Mouse (Mus musculus): ENCODE data around the gene Olfr1475. TPM values are rescaled to one million over a fixed set of nuclear protein-coding genes. Genes with fewer than 3 reads are reported as not detected.
"Not testable (repeated sequence)": the region's sequence is repeated elsewhere in the genome, so short reads cannot be mapped to it uniquely, and the experiment has no call there.

The Olfr1475 gene
- not detected in 2 replicates for polyA plus RNA-seq (2012; rRNA removed)

DNA sequence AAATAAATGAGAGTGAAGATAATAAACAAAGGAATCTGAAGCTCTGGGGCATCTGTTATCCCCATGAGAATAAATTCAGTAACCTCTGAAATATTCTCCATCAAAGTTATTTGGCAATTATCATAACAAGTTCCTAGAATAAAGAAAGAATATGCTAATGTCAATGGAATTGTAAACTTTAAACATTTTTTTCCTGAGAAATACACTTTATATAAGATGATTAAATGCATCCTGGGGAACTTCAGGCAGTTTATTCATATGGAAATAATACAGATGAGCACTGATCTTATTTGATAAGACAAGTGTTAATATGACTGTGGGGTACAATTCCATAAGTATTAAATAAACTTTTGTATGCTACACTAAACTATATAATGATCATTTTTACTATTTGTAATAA lies at the start of gene Olfr1475:
Gene Olfr1475, minus strand, starts transcription at position 101 of the 400 bp plus-strand sequence.
- Histone ChIP-seq H3K27me3 (ENCODE audit: control insufficient read depth, insufficient read depth, low read length) (no peaks in the 10 kb centered on the region), H3K36me3 (ENCODE audit: control insufficient read depth, insufficient read depth, low read length) (no peaks in the 10 kb centered on the region), H3K27ac (ENCODE audit: control insufficient read depth, insufficient read depth, low read depth, low read length) (no peak within 1 kb of the TSS), H3K4me1 (ENCODE audit: control insufficient read depth, insufficient read depth, low read length) (no peaks in the 10 kb centered on the region), H3K4me3 (ENCODE audit: control insufficient read depth, low read depth, low read length) (no peak within 1 kb of the TSS)
- no peak for TF ChIP-seq CTCF (IDR thresholded peaks at IDR 0.05; ENCODE audit: control insufficient read depth, insufficient read depth, insufficient replicate concordance, low read depth, low read length)
- TF ChIP-seq POLR2A (IDR thresholded peaks at IDR 0.05; ENCODE audit: control insufficient read depth, low read depth, low read length): no peak

- H3K4me1 ChIP-seq (ENCODE audit: control insufficient read depth, insufficient read depth, low read length): no peaks in the 10 kb centered on the region
- TF ChIP-seq POLR2A (IDR thresholded peaks at IDR 0.05; ENCODE audit: control insufficient read depth, low read depth, low read length) (no peak), CTCF (IDR thresholded peaks at IDR 0.05; ENCODE audit: control insufficient read depth, insufficient read depth, insufficient replicate concordance, low read depth, low read length) (no peak)
- H3K27me3 ChIP-seq (ENCODE audit: control insufficient read depth, insufficient read depth, low read length): no peaks in the 10 kb centered on the region
- no peak within 1 kb of the TSS for H3K4me3 ChIP-seq (ENCODE audit: control insufficient read depth, low read depth, low read length)
- no peaks in the 10 kb centered on the region for H3K36me3 ChIP-seq (ENCODE audit: control insufficient read depth, insufficient read depth, low read length)
- H3K27ac ChIP-seq (ENCODE audit: control insufficient read depth, insufficient read depth, low read depth, low read length): no peak within 1 kb of the TSS
These were observed 47.6 kb upstream of the Olfr1475 start, which contains the start of gene Olfr1480 for GRCm38 (mm10) chr19:13527613-13528012. Olfr1480 (plus strand) TSS chr19:13527913.

DNA sequence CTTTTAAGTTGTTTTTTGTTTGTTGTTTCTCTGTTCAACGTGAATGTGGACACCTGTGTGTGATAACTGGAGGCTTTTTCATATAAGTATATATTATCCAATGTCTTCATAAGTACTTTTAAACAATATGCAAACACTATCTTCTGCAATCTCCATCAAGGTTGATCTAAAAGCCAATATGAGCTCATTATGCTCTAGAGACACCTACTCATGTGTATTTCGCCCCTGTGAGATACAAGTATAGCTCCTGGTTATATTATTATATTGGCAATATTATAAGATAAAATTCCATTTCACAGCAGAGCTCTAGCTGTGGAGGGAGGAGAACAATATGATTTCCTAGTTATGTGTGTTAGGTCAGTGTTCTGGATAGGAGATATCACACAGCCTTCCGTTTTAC lies 20.2 kb upstream of the Olfr1475 start, which contains the start of gene Olfr1477:
Gene Olfr1477, plus strand, starts transcription at position 301 of the 400 bp plus-strand sequence.
- Histone ChIP-seq H3K36me3 (ENCODE audit: control insufficient read depth, insufficient read depth, low read length) (no peaks in the 10 kb centered on the region), H3K27ac (ENCODE audit: control insufficient read depth, insufficient read depth, low read depth, low read length) (no peak within 1 kb of the TSS), H3K4me3 (ENCODE audit: control insufficient read depth, low read depth, low read length) (no peak within 1 kb of the TSS), H3K4me1 (ENCODE audit: control insufficient read depth, insufficient read depth, low read length) (no peaks in the 10 kb centered on the region), H3K27me3 (ENCODE audit: control insufficient read depth, insufficient read depth, low read length) (no peaks in the 10 kb centered on the region)
- TF ChIP-seq CTCF (IDR thresholded peaks at IDR 0.05; ENCODE audit: control insufficient read depth, insufficient read depth, insufficient replicate concordance, low read depth, low read length): no peak
- TF ChIP-seq POLR2A (IDR thresholded peaks at IDR 0.05; ENCODE audit: control insufficient read depth, low read depth, low read length): no peak

DNA sequence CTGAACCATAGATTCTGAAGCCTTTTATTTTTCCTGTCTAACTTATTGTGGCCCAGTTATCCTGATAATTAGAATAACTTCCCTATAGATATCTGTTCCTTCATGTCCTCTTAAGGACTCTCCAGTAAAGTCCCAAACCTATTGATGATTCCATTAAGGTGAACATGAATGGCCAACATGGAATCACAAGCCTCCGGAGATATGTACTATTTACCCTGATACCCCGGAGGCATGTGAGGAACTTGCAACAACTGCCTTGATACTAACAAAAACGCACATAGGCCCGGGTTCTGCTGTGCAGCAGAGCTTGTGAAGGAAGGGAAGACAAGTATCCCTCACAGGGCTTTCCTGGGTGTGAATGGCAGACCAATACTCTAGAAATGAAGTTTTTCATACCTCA lies 10.7 kb downstream of the Olfr1475 start, which contains the start of gene Olfr1474:
Gene Olfr1474, plus strand, starts transcription at position 301 of the 400 bp plus-strand sequence.
- H3K27me3 ChIP-seq (ENCODE audit: control insufficient read depth, insufficient read depth, low read length); H3K27ac ChIP-seq (ENCODE audit: control insufficient read depth, insufficient read depth, low read depth, low read length); H3K4me3 ChIP-seq (ENCODE audit: control insufficient read depth, low read depth, low read length); H3K36me3 ChIP-seq (ENCODE audit: control insufficient read depth, insufficient read depth, low read length); H3K4me1 ChIP-seq (ENCODE audit: control insufficient read depth, insufficient read depth, low read length): not testable (repeated sequence)

DNA sequence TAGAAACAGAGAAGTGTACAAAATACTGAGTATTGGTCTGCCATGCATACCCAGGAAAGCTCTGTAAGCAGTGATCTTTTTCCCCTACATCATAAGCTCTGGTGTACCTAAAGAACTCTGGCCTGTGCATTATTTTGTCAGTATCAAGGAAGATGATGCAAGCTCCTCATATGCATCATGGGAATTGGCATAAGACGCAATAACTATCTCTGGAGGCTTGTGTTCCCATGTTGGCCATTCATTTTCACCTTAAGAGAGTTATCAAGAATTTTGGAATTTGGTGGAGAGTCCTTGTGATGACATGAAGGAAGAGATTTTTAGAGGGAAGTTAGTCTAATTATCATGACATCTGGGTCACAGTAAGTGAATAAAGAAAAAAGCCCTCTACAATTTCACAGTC lies 24.0 kb downstream of the Olfr1475 start, which contains the start of gene Olfr1472:
Gene Olfr1472, minus strand, starts transcription at position 101 of the 400 bp plus-strand sequence.
- Histone ChIP-seq H3K27ac (ENCODE audit: control insufficient read depth, insufficient read depth, low read depth, low read length) (no peak within 1 kb of the TSS), H3K4me1 (ENCODE audit: control insufficient read depth, insufficient read depth, low read length) (no peaks in the 10 kb centered on the region), H3K4me3 (ENCODE audit: control insufficient read depth, low read depth, low read length) (no peak within 1 kb of the TSS), H3K27me3 (ENCODE audit: control insufficient read depth, insufficient read depth, low read length) (no peaks in the 10 kb centered on the region), H3K36me3 (ENCODE audit: control insufficient read depth, insufficient read depth, low read length) (no peaks in the 10 kb centered on the region)
- no peak for TF ChIP-seq CTCF (IDR thresholded peaks at IDR 0.05; ENCODE audit: control insufficient read depth, insufficient read depth, insufficient replicate concordance, low read depth, low read length)
- TF ChIP-seq POLR2A (IDR thresholded peaks at IDR 0.05; ENCODE audit: control insufficient read depth, low read depth, low read length): no peak

GRCm38 (mm10) chr19:13443109-13443508 lies 36.9 kb downstream of the Olfr1475 start, which contains the start of gene Olfr1471:
Olfr1471 (plus strand) TSS chr19:13443409.
- not testable (repeated sequence) for H3K4me3 ChIP-seq (ENCODE audit: control insufficient read depth, low read depth, low read length); H3K27me3 ChIP-seq (ENCODE audit: control insufficient read depth, insufficient read depth, low read length); H3K36me3 ChIP-seq (ENCODE audit: control insufficient read depth, insufficient read depth, low read length); H3K4me1 ChIP-seq (ENCODE audit: control insufficient read depth, insufficient read depth, low read length); H3K27ac ChIP-seq (ENCODE audit: control insufficient read depth, insufficient read depth, low read depth, low read length)

Other genes with a start within 250 kb of the Olfr1475 start
- not detected in 2 replicates for gene Olfr1463, start 248.9 kb downstream of the Olfr1475 start, polyA plus RNA-seq (2012; rRNA removed)
- not detected in 2 replicates for gene Olfr1465, start 164.7 kb downstream of the Olfr1475 start, polyA plus RNA-seq (2012; rRNA removed)
- gene Olfr1466, start 141.3 kb downstream of the Olfr1475 start, polyA plus RNA-seq (2012; rRNA removed): not detected in 2 replicates
- gene Olfr1467, start 118.0 kb downstream of the Olfr1475 start, polyA plus RNA-seq (2012; rRNA removed): not detected in 2 replicates
- gene Olfr1469, start 72.3 kb downstream of the Olfr1475 start, polyA plus RNA-seq (2012; rRNA removed): not detected in 2 replicates
- gene Olfr1471, start 36.8 kb downstream of the Olfr1475 start, polyA plus RNA-seq (2012; rRNA removed): not detected in 2 replicates
- not detected in 2 replicates for gene Olfr1472, start 24.1 kb downstream of the Olfr1475 start, polyA plus RNA-seq (2012; rRNA removed)
- not detected in 2 replicates for gene Olfr1474, start 10.6 kb downstream of the Olfr1475 start, polyA plus RNA-seq (2012; rRNA removed)
- not detected in 2 replicates for gene Olfr1477, start 20.4 kb upstream of the Olfr1475 start, polyA plus RNA-seq (2012; rRNA removed)
- gene Olfr1480, start 47.7 kb upstream of the Olfr1475 start, polyA plus RNA-seq (2012; rRNA removed): not detected in 2 replicates
- not detected in 2 replicates for gene Olfr1484, start 103.3 kb upstream of the Olfr1475 start, polyA plus RNA-seq (2012; rRNA removed)
- gene Olfr1487, start 137.2 kb upstream of the Olfr1475 start, polyA plus RNA-seq (2012; rRNA removed): not detected in 2 replicates
- gene Olfr1489, start 151.4 kb upstream of the Olfr1475 start, polyA plus RNA-seq (2012; rRNA removed): not detected in 2 replicates
- gene Olfr1490, start 170.9 kb upstream of the Olfr1475 start, polyA plus RNA-seq (2012; rRNA removed): not detected in 2 replicates
- gene Olfr1491, start 217.1 kb upstream of the Olfr1475 start, polyA plus RNA-seq (2012; rRNA removed): not detected in 2 replicates
- gene Olfr1493-ps1, start 243.1 kb upstream of the Olfr1475 start, polyA plus RNA-seq (2012; rRNA removed): not detected in 2 replicates